Mouse (Mus musculus): ENCODE measurements around the gene Rccd1. TPM values are rescaled to one million over a fixed set of nuclear protein-coding genes. Genes with fewer than 3 reads are reported as not detected.
A peak's percentile ranks its signal among the peaks of the same experiment; 100 is the strongest.

Rccd1 gene
- polyA plus RNA-seq, 1 experiment, result 12.2 TPM

DNA sequence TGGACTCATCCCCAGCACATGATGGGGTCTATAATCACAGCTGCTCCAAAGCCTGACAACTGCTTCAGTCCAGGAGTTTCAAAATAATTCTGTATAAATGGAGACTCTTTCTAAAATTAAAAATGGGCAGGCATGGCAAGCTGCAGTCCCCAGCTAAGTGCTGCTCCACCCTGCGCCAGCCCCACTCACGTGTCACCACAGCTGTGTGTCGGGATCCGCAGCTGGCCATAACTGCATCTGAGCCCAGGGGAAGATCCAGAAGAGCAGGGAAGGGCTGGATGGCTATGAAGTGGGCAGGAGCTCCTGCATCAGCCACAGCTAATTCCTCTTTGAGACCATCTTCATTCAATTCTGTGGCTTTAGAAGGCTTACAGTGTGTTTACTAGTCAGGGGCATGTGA lies 5.6 kb downstream of the Rccd1 start:
- Histone ChIP-seq H3K4me1 (ENCODE audit: control insufficient read depth, insufficient read depth, low read length) (peaks cover 3% of the 10 kb centered on the region; the same call in 1 of the 2 replicates), H3K4me3 (replicated peaks; ENCODE audit: extremely low read depth, low read depth, low read length) (no peak overlapping the region)
- TF ChIP-seq POLR2A (IDR thresholded peaks at IDR 0.05; ENCODE audit: borderline replicate concordance, extremely low read depth, low read depth, low read length) (no peak), CTCF (IDR thresholded peaks at IDR 0.05; ENCODE audit: insufficient read depth, low read length) (no peak)
- 87% methylated on average over 4 of the region's 4 CpGs for WGBS
- no peak for DNase-seq

DNA sequence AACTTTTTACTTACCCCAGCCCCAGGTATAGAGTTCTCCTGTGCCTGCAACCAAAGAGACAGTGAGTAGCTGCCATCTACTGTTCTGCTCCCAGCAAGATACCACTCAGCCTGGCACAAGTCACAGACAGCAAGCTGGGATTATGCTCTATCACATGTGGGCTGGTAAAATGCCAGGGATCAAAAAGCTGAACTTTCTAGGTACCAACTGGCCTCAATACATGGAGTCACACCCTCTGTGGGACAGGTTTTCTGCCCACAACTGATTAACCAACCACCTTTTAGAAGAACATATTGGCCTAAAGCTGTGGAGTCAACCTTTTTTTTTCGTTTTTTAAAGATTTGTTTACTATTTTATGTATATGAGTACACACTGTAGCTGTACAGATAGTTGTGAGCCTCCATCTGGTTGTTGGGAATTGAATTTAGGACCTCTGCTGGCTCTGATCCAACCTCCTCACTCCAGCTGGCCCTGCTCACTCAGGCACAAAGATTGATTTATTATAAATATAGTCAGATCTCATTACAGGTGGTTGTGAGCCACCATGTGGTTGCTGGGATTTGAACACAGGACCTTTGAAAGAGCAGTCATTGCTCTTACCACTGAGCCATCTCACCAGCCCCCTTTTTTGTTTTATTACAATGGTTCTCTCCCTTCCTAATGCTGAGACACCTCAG lies 6.7 kb downstream of the Rccd1 start:
- WGBS, result 60% methylated on average over 1 of the region's 1 CpGs
- no peak for DNase-seq
- no peak for TF ChIP-seq POLR2A (IDR thresholded peaks at IDR 0.05; ENCODE audit: borderline replicate concordance, extremely low read depth, low read depth, low read length)
- no peak for TF ChIP-seq CTCF (IDR thresholded peaks at IDR 0.05; ENCODE audit: insufficient read depth, low read length)

DNA sequence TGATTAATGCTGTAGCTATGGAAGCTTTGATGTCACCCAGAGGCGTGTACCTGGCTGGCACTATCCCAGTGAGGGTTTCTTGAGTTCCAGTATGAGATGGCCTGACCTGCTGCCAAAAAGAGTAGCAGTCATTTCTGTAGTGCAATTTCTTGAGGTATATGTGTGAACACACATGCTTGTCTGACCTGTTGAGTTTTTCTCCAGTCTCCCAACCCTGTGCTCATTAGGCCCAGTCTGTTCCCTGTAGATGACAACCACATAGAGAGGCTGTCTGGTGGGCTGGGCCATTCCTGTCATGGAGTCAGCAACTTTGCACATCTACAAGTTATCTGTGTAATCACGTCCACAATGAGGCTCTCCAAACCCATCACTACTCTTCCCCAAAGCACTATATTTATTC lies 8.5 kb downstream of the Rccd1 start:
- Histone ChIP-seq H3K4me1 (ENCODE audit: control insufficient read depth, insufficient read depth, low read length) (no peaks in the 10 kb centered on the region), H3K4me3 (replicated peaks; ENCODE audit: extremely low read depth, low read depth, low read length) (no peak overlapping the region)
- 85% methylated on average over 2 of the region's 2 CpGs for WGBS
- no peak for DNase-seq
- no peak for TF ChIP-seq CTCF (IDR thresholded peaks at IDR 0.05; ENCODE audit: insufficient read depth, low read length)
- no peak for TF ChIP-seq POLR2A (IDR thresholded peaks at IDR 0.05; ENCODE audit: borderline replicate concordance, extremely low read depth, low read depth, low read length)

More for the DNA sequence above, 6.7 kb downstream of the Rccd1 start:
- Histone ChIP-seq H3K4me3 (replicated peaks; ENCODE audit: extremely low read depth, low read depth, low read length) (no peak overlapping the region), H3K4me1 (ENCODE audit: control insufficient read depth, insufficient read depth, low read length) (no peaks in the 10 kb centered on the region)

DNA sequence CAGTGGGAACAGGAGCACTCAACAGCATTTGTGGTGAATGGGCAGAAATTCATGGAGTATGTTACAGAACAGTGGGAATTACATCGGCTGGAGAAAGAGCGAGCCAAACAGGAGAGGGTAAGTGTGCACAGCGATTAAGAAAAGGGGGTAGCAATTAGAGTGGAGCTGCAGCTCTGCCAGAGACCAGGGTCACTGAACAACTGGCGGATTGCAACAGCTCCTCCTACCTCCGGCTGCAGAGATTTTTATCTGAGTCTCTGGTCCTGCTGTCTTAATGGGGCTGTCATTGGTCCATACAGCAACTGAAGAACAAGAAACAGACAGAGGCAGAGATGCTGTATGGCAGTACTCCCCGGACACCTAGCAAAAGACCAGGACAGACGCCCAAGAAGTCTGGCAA lies 13.5 kb downstream of the Rccd1 start:
- no peak for TF ChIP-seq POLR2A (IDR thresholded peaks at IDR 0.05; ENCODE audit: borderline replicate concordance, extremely low read depth, low read depth, low read length)
- TF ChIP-seq CTCF (IDR thresholded peaks at IDR 0.05; ENCODE audit: insufficient read depth, low read length), result no peak
- 70% methylated on average over 7 of the region's 7 CpGs for WGBS

DNA sequence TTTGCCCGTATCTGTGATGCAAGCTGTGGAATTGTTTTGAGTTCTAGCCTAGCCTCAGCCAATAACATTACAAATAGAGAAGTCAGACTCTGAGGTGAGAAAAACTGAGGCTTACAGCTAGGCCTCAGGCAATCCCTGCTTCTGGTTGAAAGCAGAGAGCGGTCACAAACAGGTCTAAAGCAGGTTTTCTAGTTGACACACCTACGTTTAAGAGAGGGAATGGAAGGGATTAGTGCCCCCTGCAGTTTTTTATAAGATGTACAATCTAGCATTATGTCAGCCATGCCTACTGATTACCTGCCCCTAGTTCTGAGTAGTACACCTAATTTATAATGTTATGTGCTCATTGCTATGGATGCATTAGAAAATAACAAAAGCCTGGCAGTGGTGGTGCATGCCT lies 16.5 kb downstream of the Rccd1 start:
- Histone ChIP-seq H3K4me3 (replicated peaks; ENCODE audit: extremely low read depth, low read depth, low read length) (no peak overlapping the region), H3K4me1 (ENCODE audit: control insufficient read depth, insufficient read depth, low read length) (no peaks in the 10 kb centered on the region)
- 71% methylated on average over 3 of the region's 3 CpGs for WGBS
- no peak for DNase-seq
- no peak for TF ChIP-seq POLR2A (IDR thresholded peaks at IDR 0.05; ENCODE audit: borderline replicate concordance, extremely low read depth, low read depth, low read length)
- TF ChIP-seq CTCF (IDR thresholded peaks at IDR 0.05; ENCODE audit: insufficient read depth, low read length), result no peak

More for the DNA sequence above, 13.5 kb downstream of the Rccd1 start:
- peak; percentile 22 for DNase-seq
- Histone ChIP-seq H3K4me1 (ENCODE audit: control insufficient read depth, insufficient read depth, low read length) (no peaks in the 10 kb centered on the region), H3K4me3 (replicated peaks; ENCODE audit: extremely low read depth, low read depth, low read length) (peak overlapping the region; percentile 9)

DNA sequence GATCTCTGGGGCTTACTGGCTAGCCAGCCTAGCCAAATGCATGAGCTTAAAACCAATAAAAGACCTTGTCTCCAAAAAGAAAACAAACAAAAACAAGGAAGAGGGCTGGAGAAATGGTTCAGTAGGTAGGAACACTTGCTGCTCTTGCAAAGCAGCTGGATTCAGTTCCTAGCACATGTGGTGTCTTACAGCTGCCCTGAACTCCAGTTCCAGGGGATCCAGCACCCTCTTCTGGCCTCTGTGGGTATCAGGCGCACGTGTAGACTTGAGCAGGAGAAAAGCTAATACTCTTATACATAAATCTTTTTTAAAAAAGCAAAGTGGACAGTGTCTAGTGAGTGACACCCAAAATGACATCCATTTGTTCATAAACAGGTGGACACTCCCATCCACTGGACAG lies 22.7 kb downstream of the Rccd1 start:
- Histone ChIP-seq H3K4me3 (replicated peaks; ENCODE audit: extremely low read depth, low read depth, low read length) (no peak overlapping the region), H3K4me1 (ENCODE audit: control insufficient read depth, insufficient read depth, low read length) (no peaks in the 10 kb centered on the region)
- 88% methylated on average over 2 of the region's 2 CpGs for WGBS
- TF ChIP-seq POLR2A (IDR thresholded peaks at IDR 0.05; ENCODE audit: borderline replicate concordance, extremely low read depth, low read depth, low read length), result no peak
- TF ChIP-seq CTCF (IDR thresholded peaks at IDR 0.05; ENCODE audit: insufficient read depth, low read length), result peak; percentile 23; the same call in 1 of the 2 replicates
- no peak for DNase-seq

DNA sequence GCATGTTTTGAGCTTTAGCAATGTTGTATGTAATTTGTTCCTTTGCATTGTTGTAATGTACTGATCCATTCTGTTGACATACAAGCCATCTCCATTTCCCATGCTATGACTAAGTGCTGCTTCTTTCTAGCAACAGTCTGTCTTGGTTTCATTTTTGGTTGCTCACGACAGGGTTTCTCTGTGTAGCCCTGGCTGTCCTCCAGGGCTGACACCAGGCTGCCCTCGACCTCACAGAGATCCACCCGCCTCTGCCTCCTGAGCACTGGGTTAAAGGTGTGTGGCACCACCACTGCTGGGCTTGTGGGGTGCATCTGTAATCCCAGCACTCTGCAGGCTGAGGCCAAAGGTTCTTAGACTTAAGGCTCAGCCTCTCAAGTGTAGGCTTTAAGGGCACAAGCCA lies 24.7 kb downstream of the Rccd1 start:
- peaks cover 2% of the 10 kb centered on the region for H3K4me1 ChIP-seq (ENCODE audit: control insufficient read depth, insufficient read depth, low read length)
- no peak for TF ChIP-seq CTCF (IDR thresholded peaks at IDR 0.05; ENCODE audit: insufficient read depth, low read length)
- no peak for TF ChIP-seq POLR2A (IDR thresholded peaks at IDR 0.05; ENCODE audit: borderline replicate concordance, extremely low read depth, low read depth, low read length)
- DNase-seq, result no peak
- 46% methylated on average over 3 of the region's 3 CpGs for WGBS
- no peak overlapping the region for H3K4me3 ChIP-seq (replicated peaks; ENCODE audit: extremely low read depth, low read depth, low read length)

DNA sequence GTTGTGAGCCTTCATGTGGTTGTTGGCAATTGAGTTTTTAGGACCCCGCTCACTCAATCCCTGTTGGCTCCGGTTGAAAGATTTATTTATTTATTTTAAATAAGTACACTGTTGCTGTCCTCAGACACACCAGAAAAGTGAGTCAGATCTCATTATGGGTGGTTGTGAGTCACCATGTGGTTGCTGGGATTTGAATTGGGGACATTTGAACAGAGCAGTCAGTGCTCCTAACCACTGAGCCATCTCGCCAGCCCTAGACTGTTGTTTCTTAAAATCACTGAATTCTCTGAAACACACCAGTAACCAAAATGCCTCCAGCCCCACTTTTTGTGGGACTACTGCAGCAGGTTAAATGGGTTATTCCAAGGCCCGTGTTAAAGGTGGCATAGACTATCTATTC lies 25.5 kb downstream of the Rccd1 start:
- Histone ChIP-seq H3K4me3 (replicated peaks; ENCODE audit: extremely low read depth, low read depth, low read length) (no peak overlapping the region), H3K4me1 (ENCODE audit: control insufficient read depth, insufficient read depth, low read length) (peaks cover 2% of the 10 kb centered on the region)
- DNase-seq, result no peak
- TF ChIP-seq CTCF (IDR thresholded peaks at IDR 0.05; ENCODE audit: insufficient read depth, low read length), result no peak
- no peak for TF ChIP-seq POLR2A (IDR thresholded peaks at IDR 0.05; ENCODE audit: borderline replicate concordance, extremely low read depth, low read depth, low read length)
- WGBS, result 87% methylated on average over 4 of the region's 4 CpGs

DNA sequence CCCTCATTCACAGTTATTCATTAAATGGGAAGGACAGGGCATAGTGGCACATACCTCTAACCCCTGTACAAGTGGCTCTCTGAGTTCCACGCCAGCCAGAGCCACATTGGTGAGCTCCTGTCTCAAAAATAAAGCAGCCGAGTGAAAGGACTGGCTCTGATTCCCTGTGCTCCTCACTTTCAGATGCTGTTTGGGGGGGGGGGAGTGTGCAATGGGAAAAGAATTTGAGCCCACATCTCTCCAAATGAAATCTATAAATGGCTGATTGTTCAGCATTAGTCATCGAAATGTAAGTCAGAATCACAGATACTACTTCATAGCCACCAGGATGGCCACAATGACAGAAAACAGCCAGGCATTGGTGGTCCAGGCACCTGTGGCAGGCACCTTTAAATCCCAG lies 27.2 kb downstream of the Rccd1 start:
- 74% methylated on average over 3 of the region's 3 CpGs for WGBS
- TF ChIP-seq CTCF (IDR thresholded peaks at IDR 0.05; ENCODE audit: insufficient read depth, low read length), result no peak
- peaks cover 2% of the 10 kb centered on the region for H3K4me1 ChIP-seq (ENCODE audit: control insufficient read depth, insufficient read depth, low read length)
- no peak overlapping the region for H3K4me3 ChIP-seq (replicated peaks; ENCODE audit: extremely low read depth, low read depth, low read length)
- no peak for DNase-seq

DNA sequence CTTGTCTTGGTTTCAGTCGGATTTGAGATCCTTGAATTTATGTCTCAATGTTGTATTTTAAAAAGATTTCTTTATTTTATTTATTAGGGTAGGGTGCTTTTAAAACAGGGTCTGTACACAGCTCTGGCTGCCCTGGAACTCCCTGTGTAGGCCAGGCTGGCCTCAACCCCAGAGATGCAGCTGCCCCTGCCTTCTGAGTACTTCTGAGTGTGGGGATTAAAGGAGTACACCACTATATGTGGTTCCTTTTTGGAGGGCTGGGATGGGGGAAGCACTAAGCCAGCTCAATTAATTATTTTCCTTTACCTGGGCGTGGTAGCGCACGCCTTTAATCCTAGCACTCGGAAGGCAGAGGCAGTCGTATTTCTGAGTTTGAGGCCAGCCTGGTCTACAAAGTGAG lies 27.8 kb downstream of the Rccd1 start:
- Histone ChIP-seq H3K4me1 (ENCODE audit: control insufficient read depth, insufficient read depth, low read length) (peaks cover 2% of the 10 kb centered on the region), H3K4me3 (replicated peaks; ENCODE audit: extremely low read depth, low read depth, low read length) (no peak overlapping the region)
- no peak for TF ChIP-seq CTCF (IDR thresholded peaks at IDR 0.05; ENCODE audit: insufficient read depth, low read length)
- no peak for TF ChIP-seq POLR2A (IDR thresholded peaks at IDR 0.05; ENCODE audit: borderline replicate concordance, extremely low read depth, low read depth, low read length)
- 89% methylated on average over 6 of the region's 6 CpGs for WGBS
- no peak for DNase-seq
